Mouse (Mus musculus) hindbrain, embryonic 14.5 days (tissue): ENCODE measurements around the gene Pgbd5. TPM values are rescaled to one million over a fixed set of nuclear protein-coding genes. Genes with fewer than 3 reads are reported as not detected.
A peak's percentile ranks its signal among the peaks of the same experiment; 100 is the strongest.
"Not testable (repeated sequence)": the region's sequence is repeated elsewhere in the genome, so short reads cannot be mapped to it uniquely, and the experiment has no call there.

ENCODE experiments used
- ATAC-seq: fragments of 200-750 bp; cut with Nextera tagmentation; 2 replicates; pipeline ENCODE4 v1.8.0; 2017; ENCODE audit warnings: moderate number of reproducible peaks, mild to moderate bottlenecking, moderate TSS enrichment, moderate library complexity; ENCODE audit not compliant: low FRiP score
- DNase-seq: peaks from one replicate; pipeline ENCODE4 v3.0.0-alpha.2; 2015; ENCODE audit warnings: low spot score
- H3K27ac ChIP-seq: fragments of 300-500 bp; sonication (generic); 2 replicates; pipeline ENCODE4 v1.5.1; 2014; ENCODE audit warnings: mild to moderate bottlenecking, moderate library complexity
- H3K27me3 ChIP-seq: fragments of 300-500 bp; sonication (generic); 2 replicates; pipeline ENCODE4 v1.6.1; 2014; ENCODE audit warnings: mild to moderate bottlenecking, low read length, mixed read lengths; ENCODE audit not compliant: control insufficient read depth, insufficient read depth
- H3K36me3 ChIP-seq: fragments of 300-500 bp; sonication (generic); replicated peaks from 2 replicates; pipeline ENCODE4 v1.6.1; 2014; ENCODE audit not compliant: control insufficient read depth, insufficient read depth
- H3K4me1 ChIP-seq: fragments of 300-500 bp; sonication (generic); replicated peaks from 2 replicates; pipeline ENCODE4 v1.6.1; 2014; ENCODE audit warnings: antibody characterized with exemption, low read length, mixed read lengths; ENCODE audit not compliant: control insufficient read depth, insufficient read depth
- H3K4me2 ChIP-seq: fragments of 300-500 bp; sonication (generic); replicated peaks from 2 replicates; pipeline ENCODE4 v1.6.1; 2014; ENCODE audit warnings: mild to moderate bottlenecking, moderate library complexity
- H3K4me3 ChIP-seq: fragments of 300-500 bp; sonication (generic); replicated peaks from 2 replicates; pipeline ENCODE4 v1.5.1; 2014; ENCODE audit warnings: mild to moderate bottlenecking, low read length
- H3K9ac ChIP-seq: fragments of 300-500 bp; sonication (generic); 2 replicates; pipeline ENCODE4 v1.6.1; 2014
- H3K9me3 ChIP-seq: fragments of 300-500 bp; sonication (generic); 2 replicates; pipeline ENCODE4 v1.6.1; 2016; ENCODE audit warnings: low read length; ENCODE audit not compliant: control insufficient read depth
- WGBS: fragments of 180-500 bp; shearing (Covaris S2); extraction: QIAGEN DNeasy Blood & Tissue Kit; methylation state at CpG from one replicate; pipeline ENCODE4 v1.1.7; 2014; 5-methylcytosine and 5-hydroxymethylcytosine counted together
- polyA plus RNA-seq: library from polyadenylated mRNA; unstranded; fragments of >200 nt; fragmentation: Nextera tagmentation; extraction: Ambion mirVana; gene quantifications from 2 replicates; pipeline ENCODE4 v1.2.1, GENCODE M21; 2014

The Pgbd5 gene
- polyA plus RNA-seq, 1 experiment from 2014 or later: 16.9 TPM

DNA sequence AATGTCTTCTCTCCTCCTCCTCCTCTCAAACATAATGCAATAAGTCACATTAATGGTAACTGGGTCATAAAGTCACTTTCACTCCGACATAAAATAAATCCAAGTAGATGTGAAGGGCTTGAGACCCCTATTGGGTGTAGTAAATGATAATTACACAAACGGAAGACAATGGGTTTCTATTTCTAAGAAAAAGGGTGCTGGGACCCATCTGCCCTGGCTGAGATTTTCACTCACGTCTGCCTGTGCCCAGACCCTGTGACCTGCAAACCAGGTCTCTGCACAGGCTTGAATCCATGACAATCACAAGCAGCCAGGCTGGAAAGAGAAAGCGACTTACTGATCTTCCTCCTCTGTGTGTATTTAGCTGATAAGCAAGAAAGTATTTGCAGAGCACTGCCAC is 4.3 kb downstream of the Pgbd5 start:
- WGBS: 42% methylated on average over 4 of the region's 4 CpGs
- peak overlapping the region; percentile 43; the same call in 1 of the 2 replicates for H3K9ac ChIP-seq
- H3K4me1 ChIP-seq: peaks cover 28% of the 10 kb centered on the region
- H3K4me2 ChIP-seq: peak overlapping the region; percentile 85
- no peak overlapping the region for H3K4me3 ChIP-seq
- H3K27ac ChIP-seq: peak overlapping the region; percentile 68
- H3K27me3 ChIP-seq: no peaks in the 10 kb centered on the region; the same call in 1 of the 2 replicates
- DNase-seq (no peak), ATAC-seq (no peak)
- no peaks in the 10 kb centered on the region for H3K9me3 ChIP-seq
- H3K36me3 ChIP-seq: no peaks in the 10 kb centered on the region

GRCm38 (mm10) chr8:124434126-124434790 is 5.2 kb downstream of the Pgbd5 start:
- WGBS: under 1% methylated on average over 64 of the region's 101 CpGs
- Histone ChIP-seq H3K9me3 (no peaks in the 10 kb centered on the region), H3K9ac (peak overlapping the region; percentile 87), H3K36me3 (no peaks in the 10 kb centered on the region), H3K27me3 (no peaks in the 10 kb centered on the region; the same call in 1 of the 2 replicates), H3K27ac (peak overlapping the region; percentile 80), H3K4me2 (peak overlapping the region; percentile 85), H3K4me1 (peaks cover 28% of the 10 kb centered on the region), H3K4me3 (peak overlapping the region; percentile 75)
- ATAC-seq: peak; percentile 97
- DNase-seq: peak; percentile 94

DNA sequence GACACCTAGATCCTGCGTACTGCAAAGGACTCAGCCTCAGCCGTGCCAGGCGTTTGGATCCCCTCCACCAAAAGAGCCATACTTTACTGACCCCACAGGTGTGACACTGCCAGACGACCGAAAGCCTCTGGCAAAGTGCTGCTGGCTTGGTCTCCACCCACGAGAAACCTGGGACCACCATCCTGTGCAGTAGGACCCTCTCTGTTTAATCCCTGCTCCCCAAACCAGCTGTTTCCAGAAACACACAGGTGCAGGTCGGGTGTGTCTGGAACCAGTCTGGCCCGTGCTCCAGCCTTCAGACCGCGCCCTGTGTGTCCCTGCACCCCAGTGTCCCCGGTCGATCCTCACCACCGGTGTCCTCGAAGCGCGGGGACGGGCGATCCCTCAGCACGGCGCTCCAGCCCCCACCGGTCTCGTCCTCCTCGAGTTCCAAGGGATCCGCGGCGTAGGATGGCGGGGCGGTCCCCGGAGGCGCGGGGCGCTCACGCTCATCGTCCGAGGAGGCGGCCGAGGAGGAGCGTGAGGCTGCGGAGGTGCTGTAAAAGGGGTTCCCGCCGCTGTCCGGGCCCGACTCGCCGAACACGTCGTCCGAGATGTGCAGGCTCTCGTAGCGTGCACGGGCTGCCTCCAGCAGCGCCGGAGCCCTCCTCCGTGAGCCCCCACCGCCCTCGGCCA is 5.9 kb downstream of the Pgbd5 start:
- Histone ChIP-seq H3K9me3 (no peaks in the 10 kb centered on the region), H3K36me3 (no peaks in the 10 kb centered on the region), H3K4me1 (peaks cover 28% of the 10 kb centered on the region), H3K4me2 (peak overlapping the region; percentile 85), H3K4me3 (peak overlapping the region; percentile 75), H3K9ac (peak overlapping the region; percentile 87), H3K27ac (peak overlapping the region; percentile 80), H3K27me3 (no peaks in the 10 kb centered on the region; the same call in 1 of the 2 replicates)
- under 1% methylated on average over 55 of the region's 56 CpGs for whole genome bisulfite sequencing
- no peak for DNase-seq
- ATAC-seq: peak; percentile 35

GRCm38 (mm10) chr8:124430881-124431280 is 8.6 kb downstream of the Pgbd5 start:
- ATAC-seq (no peak), DNase-seq (no peak)
- peak overlapping the region; percentile 4; the same call in 1 of the 2 replicates for H3K4me3 ChIP-seq
- H3K36me3 ChIP-seq: no peaks in the 10 kb centered on the region
- H3K27me3 ChIP-seq: no peaks in the 10 kb centered on the region; the same call in 1 of the 2 replicates
- no peak overlapping the region for H3K27ac ChIP-seq
- WGBS: 49% methylated on average over 6 of the region's 6 CpGs
- peak overlapping the region; percentile 85 for H3K4me2 ChIP-seq
- peaks cover 36% of the 10 kb centered on the region for H3K4me1 ChIP-seq
- H3K9ac ChIP-seq: peak overlapping the region; percentile 24; the same call in 1 of the 2 replicates
- H3K9me3 ChIP-seq: no peaks in the 10 kb centered on the region

DNA sequence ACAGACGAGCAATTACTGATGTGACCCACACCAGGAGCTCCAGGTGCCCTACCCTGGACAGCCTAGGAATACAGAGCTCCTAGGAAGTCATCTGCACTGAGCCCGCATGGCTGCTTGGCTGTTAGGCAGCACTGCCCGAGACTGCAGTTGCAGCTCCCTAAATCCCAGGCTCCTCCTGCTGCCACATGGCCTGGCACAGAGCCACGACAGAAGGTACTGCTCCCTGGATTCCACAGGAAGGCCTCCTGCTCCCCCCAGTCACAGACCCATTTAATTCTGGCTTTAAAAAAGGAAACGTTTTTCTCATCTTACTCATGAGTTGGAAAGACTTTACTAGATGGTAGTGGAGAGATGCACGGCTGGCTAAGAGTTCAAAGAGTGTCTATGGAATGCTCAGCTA is 10.0 kb downstream of the Pgbd5 start:
- 55% methylated on average over 6 of the region's 6 CpGs for WGBS
- no peak overlapping the region for H3K4me2 ChIP-seq
- H3K27ac ChIP-seq: no peak overlapping the region; the same call in 1 of the 2 replicates
- H3K4me3 ChIP-seq: no peak overlapping the region
- ATAC-seq (no peak), DNase-seq (no peak)
- no peaks in the 10 kb centered on the region for H3K9me3 ChIP-seq
- no peaks in the 10 kb centered on the region; the same call in 1 of the 2 replicates for H3K27me3 ChIP-seq
- H3K36me3 ChIP-seq: no peaks in the 10 kb centered on the region
- no peak overlapping the region for H3K9ac ChIP-seq
- peaks cover 41% of the 10 kb centered on the region for H3K4me1 ChIP-seq

DNA sequence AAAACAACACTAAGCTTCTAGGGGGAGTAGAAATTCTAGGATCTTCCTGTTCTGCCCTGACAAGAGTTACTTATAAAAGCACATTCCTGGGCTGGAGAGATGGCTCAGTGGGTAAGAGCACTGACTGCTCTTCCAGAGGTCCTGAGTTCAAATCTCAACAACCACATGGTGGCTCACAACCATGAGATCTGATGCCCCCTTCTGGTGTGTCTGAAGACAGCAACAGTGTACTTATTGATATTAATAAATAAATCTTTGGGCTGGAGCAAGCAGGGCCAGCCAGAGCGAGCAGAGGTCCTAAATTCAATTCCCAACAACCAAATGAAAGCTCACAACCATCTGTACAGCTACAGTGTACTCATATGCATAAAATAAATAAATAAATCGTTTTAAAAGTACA is 10.7 kb downstream of the Pgbd5 start:
- DNase-seq, H3K27ac ChIP-seq, H3K9ac ChIP-seq, H3K9me3 ChIP-seq, H3K4me2 ChIP-seq, H3K36me3 ChIP-seq, H3K4me3 ChIP-seq, ATAC-seq, H3K27me3 ChIP-seq: not testable (repeated sequence)
- WGBS: 73% methylated on average over 2 of the region's 2 CpGs
- H3K4me1 ChIP-seq: peaks cover 41% of the 10 kb centered on the region

DNA sequence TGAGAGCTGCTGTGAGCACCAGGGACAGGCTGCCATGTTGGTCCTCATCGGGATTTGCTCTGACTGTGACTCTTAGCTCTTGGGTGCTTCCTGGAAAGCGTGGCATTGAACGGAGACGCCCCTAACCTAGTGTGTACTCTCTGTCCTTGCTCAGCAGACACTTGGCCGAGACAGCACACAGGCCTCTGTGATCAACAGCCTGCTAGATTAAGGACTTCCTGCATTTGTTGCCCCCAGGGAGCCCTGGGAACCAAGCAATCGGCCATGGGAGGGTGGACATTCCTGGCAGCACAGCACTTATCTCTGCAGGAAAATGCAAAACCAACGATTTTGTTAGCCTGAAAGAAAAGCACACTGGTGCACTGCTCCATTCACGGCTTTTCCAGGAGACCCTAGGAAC is 18.0 kb downstream of the Pgbd5 start:
- DNase-seq (no peak), ATAC-seq (no peak)
- Histone ChIP-seq H3K9me3 (no peaks in the 10 kb centered on the region), H3K9ac (no peak overlapping the region), H3K4me3 (no peak overlapping the region), H3K4me2 (no peak overlapping the region), H3K4me1 (peaks cover 10% of the 10 kb centered on the region; the same call in 1 of the 2 replicates), H3K27me3 (no peaks in the 10 kb centered on the region), H3K36me3 (no peaks in the 10 kb centered on the region), H3K27ac (no peak overlapping the region)
- WGBS: 74% methylated on average over 8 of the region's 8 CpGs

GRCm38 (mm10) chr8:124418927-124419326 is 20.5 kb downstream of the Pgbd5 start:
- 92% methylated on average over 5 of the region's 5 CpGs for WGBS
- no peak for ATAC-seq
- Histone ChIP-seq H3K9ac (no peak overlapping the region), H3K27ac (no peak overlapping the region), H3K36me3 (no peaks in the 10 kb centered on the region), H3K9me3 (no peaks in the 10 kb centered on the region), H3K27me3 (no peaks in the 10 kb centered on the region), H3K4me1 (no peaks in the 10 kb centered on the region), H3K4me2 (no peak overlapping the region), H3K4me3 (no peak overlapping the region)
- DNase-seq: no peak

DNA sequence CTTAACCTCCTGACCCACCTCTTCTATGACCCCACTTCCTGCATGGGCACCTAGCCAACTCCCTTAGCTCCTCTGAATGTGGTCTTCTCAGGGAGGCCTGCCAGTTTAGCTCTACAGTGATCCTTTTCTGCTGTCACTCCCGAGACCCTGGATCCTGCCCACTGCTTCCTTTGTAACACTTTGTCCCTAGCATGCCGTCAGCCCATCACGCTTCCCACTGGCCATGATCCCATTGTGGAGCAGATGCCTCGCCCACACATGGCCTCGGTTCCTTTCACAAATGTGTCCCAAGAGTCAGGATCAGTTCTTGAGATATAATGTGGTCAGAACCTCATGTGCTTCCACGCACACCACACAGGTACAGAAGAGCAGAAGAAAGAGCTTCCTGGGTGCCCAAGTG is 21.3 kb downstream of the Pgbd5 start:
- no peak overlapping the region for H3K27ac ChIP-seq
- no peak overlapping the region for H3K4me2 ChIP-seq
- no peaks in the 10 kb centered on the region for H3K27me3 ChIP-seq
- H3K9ac ChIP-seq: no peak overlapping the region
- H3K4me3 ChIP-seq: no peak overlapping the region
- H3K4me1 ChIP-seq: no peaks in the 10 kb centered on the region
- no peaks in the 10 kb centered on the region for H3K9me3 ChIP-seq
- DNase-seq (no peak), ATAC-seq (no peak)
- H3K36me3 ChIP-seq: no peaks in the 10 kb centered on the region
- WGBS: 79% methylated on average over 6 of the region's 6 CpGs
